Mouse (Mus musculus): ENCODE data around the gene Aqp9.

DNA sequence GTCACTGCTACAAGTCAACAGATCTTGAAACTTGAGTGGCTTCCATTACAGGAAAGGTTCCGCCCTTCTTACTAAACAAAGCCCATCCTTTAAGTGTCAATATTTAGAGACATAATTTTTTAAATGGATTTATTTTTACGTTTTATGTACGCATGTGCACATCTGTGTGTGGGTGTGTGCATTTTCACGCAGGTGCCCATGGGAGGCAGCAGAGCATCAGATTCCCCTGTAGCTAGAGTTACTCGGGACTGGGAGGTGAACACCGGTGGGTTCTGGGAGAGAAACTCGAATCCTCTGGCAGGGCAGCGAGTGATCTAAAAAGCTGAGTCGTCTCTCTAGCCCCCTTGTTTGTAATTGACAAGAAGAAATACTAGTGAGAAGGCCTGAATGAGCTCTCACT, 5.1 kb upstream of the Aqp9 start:
- TF ChIP-seq CTCF (IDR thresholded peaks at IDR 0.05; ENCODE audit: control insufficient read depth, insufficient read depth, insufficient read length) (no peak), USF1 (IDR thresholded peaks at IDR 0.05; ENCODE audit: low read depth) (no peak), MYOD1 (IDR thresholded peaks at IDR 0.05; ENCODE audit: control insufficient read depth, insufficient read length, low read depth) (no peak)
